Mouse (Mus musculus) T-helper 2 cell (primary cell): ENCODE results near the gene Invs.

Experiments used
- in situ Hi-C: fragments of 300-600 bp; cut with MboI, MseI; formaldehyde crosslinking; loops from one replicate; pipeline ENCODE4 v1.15.1; 2025; ENCODE audit warnings: high pct_unique_total_duplicates

The Invs gene

DNA sequence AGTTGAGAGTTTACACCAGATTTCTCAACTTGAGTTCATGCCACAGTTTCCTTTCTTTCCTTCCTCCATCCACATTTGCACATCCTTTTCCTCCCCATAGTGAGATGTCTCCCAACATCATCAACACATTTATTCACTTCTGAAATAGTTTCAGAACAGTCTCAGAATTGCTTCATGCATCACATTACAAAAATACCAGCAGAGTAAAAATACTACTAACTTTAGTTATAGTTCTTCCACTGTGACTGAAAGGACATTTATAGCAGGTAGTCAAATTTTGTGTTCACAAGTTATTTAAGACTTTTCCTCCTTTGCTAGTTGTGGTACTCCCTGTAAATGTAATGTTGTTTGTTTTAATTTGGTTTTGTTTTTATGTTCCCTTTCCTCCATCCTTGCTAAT, 47.6 kb downstream of the Invs start:
- in situ Hi-C loops, result no loop called here

GRCm38 (mm10) chr4:48328042-48328441, 48.5 kb downstream of the Invs start:
- in situ Hi-C loops, result no loop called here

- in situ Hi-C loops, result no loop called here
Measured at GRCm38 (mm10) chr4:48332453-48333051, 53.0 kb downstream of the Invs start.

GRCm38 (mm10) chr4:48334927-48335763, 55.6 kb downstream of the Invs start:
- in situ Hi-C loops, result no loop called here

- in situ Hi-C loops, result no loop called here
Measured at GRCm38 (mm10) chr4:48342705-48343104, 63.1 kb downstream of the Invs start.

- in situ Hi-C loops, result no loop called here
Measured at GRCm38 (mm10) chr4:48362367-48362766, 82.8 kb downstream of the Invs start.

- in situ Hi-C loops, result loop anchor here (5.0 kb wide), 1 partner anchor 89 kb away; no protein-coding TSS in a partner anchor
Measured at GRCm38 (mm10) chr4:48371037-48371436, 91.5 kb downstream of the Invs start.

GRCm38 (mm10) chr4:48380940-48381339, 101.4 kb downstream of the Invs start:
- in situ Hi-C loops, result loop anchor here (25.0 kb wide), 1 partner anchor 169 kb away; no protein-coding TSS in a partner anchor

GRCm38 (mm10) chr4:48382506-48382905, 102.9 kb downstream of the Invs start:
- in situ Hi-C loops, result loop anchor here (25.0 kb wide), 1 partner anchor 170 kb away; no protein-coding TSS in a partner anchor

DNA sequence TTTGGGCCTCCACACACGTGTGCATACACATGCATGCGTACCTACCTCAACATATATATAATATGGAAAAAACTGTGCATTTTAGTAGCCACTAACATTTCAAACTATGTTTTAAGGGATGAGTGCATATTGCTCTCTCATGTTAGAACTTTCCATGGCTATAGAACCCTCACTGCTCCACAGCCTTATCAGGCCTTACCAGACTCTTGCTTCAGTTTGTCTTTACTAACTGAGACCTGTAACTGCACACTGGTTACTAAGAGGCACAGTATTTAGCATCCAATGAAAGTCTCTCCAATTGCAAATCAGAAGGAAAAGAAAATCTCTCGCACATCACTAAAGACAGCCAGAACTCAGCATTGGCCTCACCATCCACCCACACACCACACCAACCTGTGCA, 117.4 kb downstream of the Invs start:
- in situ Hi-C loops, result loop anchor here (25.0 kb wide), 1 partner anchor 185 kb away; no protein-coding TSS in a partner anchor

- in situ Hi-C loops, result loop anchor here (25.0 kb wide), 1 partner anchor 966 kb away; no protein-coding TSS in a partner anchor
Measured at GRCm38 (mm10) chr4:48403066-48403640, 123.6 kb downstream of the Invs start.

DNA sequence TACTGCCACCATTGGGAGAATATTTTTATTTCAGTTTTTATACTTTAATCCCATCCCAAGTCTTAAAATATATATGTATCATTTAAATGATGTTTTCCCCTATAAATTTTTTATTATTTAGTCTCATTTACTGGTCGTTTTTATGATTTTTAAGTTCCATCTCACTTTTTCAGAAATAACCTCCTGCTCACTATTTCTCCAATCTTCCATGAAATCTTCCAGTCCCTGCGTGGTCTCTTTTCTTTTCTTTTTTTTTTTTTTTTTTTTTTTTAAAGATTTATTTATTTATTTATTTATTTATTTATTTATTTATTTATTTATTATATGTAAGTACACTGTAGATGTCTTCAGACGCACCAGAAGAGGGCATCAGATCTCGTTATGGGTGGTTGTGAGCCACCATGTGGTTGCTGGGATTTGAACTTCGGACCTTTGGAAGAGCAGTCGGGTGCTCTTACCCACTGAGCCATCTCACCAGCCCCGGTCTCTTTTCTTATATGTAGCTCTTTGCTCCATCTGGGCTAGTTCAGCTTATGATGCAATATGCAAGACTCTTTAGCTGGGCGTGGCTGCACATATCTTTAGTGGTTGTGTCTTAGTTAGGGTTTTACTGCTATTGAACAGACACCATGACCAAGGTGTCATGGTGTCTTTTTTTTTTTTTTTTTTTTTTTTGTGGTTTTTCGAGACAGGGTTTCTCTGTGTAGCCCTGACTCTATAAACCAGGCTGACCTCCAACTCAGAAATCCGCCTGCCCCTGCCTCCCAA, 126.3 kb downstream of the Invs start:
- in situ Hi-C loops, result loop anchor here (25.0 kb wide), 1 partner anchor 969 kb away; no protein-coding TSS in a partner anchor

DNA sequence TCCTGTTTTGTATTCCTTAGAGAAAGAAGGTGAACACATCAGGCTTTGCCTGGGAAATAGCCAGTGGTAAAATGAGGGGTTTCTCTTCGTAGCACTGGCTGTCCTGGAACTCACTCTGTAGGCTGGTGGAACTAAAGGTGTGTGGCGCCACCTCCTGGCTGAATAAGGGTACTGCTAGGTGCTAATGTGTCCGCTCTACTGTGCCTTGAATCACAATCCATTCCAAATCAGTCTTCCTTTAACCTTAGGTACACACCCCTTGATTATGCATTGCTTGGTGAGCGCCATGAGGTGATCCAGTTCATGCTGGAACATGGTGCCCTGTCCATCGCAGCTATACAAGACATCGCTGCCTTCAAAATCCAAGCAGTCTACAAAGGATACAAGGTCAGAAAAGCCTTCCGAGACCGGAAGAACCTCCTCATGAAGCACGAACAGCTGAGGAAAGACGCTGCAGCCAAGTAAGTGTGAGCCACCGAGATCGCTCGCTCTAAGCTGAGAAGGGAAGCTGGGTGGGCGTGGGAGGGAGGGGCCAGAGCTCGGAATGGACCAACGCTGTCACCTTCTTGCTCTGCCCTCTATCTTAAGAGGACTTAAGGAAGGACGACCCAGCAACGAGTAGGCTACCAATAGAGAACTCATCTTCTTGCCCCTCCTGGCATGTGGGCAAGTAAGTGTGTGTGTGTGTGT, 127.9 kb downstream of the Invs start:
- in situ Hi-C loops, result loop anchor here (25.0 kb wide), 1 partner anchor 970 kb away; no protein-coding TSS in a partner anchor

DNA sequence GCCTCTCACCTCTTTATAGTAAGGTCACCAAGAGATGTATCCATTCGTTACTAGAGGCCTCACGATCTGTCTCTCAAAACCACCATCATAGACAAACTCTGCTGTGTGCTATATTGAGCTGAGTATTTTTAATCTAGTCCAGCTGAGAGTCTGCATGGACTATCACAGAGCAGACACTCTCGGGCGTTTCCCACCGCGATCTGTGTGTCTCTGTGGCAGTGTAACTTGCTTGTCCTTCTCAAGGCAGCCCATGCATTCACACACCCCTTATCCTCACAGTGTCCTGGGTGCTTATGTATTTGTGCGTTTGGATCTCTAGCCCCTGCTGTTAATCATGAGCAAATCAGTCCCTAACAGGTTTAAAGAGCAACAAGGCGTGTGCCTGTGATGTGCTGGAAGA, 133.9 kb downstream of the Invs start:
- in situ Hi-C loops, result loop anchor here (25.0 kb wide), 1 partner anchor 976 kb away; no protein-coding TSS in a partner anchor

- in situ Hi-C loops, result loop anchor here (25.0 kb wide), 1 partner anchor 979 kb away; no protein-coding TSS in a partner anchor
Measured at GRCm38 (mm10) chr4:48415838-48416335, 136.3 kb downstream of the Invs start.

GRCm38 (mm10) chr4:48418831-48419468, 139.4 kb downstream of the Invs start:
- in situ Hi-C loops, result loop anchor here (25.0 kb wide), 1 partner anchor 982 kb away; no protein-coding TSS in a partner anchor

- in situ Hi-C loops, result loop anchor here (25.0 kb wide), 1 partner anchor 985 kb away; no protein-coding TSS in a partner anchor
Measured at GRCm38 (mm10) chr4:48422633-48423032, 143.1 kb downstream of the Invs start.

- in situ Hi-C loops, result loop anchor here (25.0 kb wide), 1 partner anchor 986 kb away; no protein-coding TSS in a partner anchor
Measured at GRCm38 (mm10) chr4:48423738-48424137, 144.2 kb downstream of the Invs start.

GRCm38 (mm10) chr4:48427413-48427812, 147.9 kb downstream of the Invs start:
- in situ Hi-C loops, result no loop called here

GRCm38 (mm10) chr4:48428054-48428453, 148.5 kb downstream of the Invs start:
- in situ Hi-C loops, result no loop called here
